Mouse (Mus musculus) granulocyte monocyte progenitor cell, adult 5-6 weeks (primary cell): ENCODE results near the gene Dlg4. TPM values are rescaled to one million over a fixed set of nuclear protein-coding genes. Genes with fewer than 3 reads are reported as not detected.

Source experiments
- ATAC-seq: replicated peaks from 2 replicates; pipeline ENCODE4 v1.8.0; 2016; ENCODE audit warnings: mild to moderate bottlenecking, moderate TSS enrichment, inconsistent platforms; ENCODE audit not compliant: poor library complexity, severe bottlenecking
- total RNA-seq, 2 experiments: library from RNA; stranded (forward) in 1 of 2; stranded (reverse) in 1 of 2; fragments of 200-712, 200-1000 nt in 1 of 2; fragments of >200 nt in 1 of 2; fragmentation: Nextera tagmentation in 1 of 2; gene quantifications; 2 replicates each; pipeline ENCODE4 v1.2.3; 2014 to 2017

Dlg4 gene
- total RNA-seq, 2 experiments from 2014 or later, result 3.5 to 11.4 TPM

DNA sequence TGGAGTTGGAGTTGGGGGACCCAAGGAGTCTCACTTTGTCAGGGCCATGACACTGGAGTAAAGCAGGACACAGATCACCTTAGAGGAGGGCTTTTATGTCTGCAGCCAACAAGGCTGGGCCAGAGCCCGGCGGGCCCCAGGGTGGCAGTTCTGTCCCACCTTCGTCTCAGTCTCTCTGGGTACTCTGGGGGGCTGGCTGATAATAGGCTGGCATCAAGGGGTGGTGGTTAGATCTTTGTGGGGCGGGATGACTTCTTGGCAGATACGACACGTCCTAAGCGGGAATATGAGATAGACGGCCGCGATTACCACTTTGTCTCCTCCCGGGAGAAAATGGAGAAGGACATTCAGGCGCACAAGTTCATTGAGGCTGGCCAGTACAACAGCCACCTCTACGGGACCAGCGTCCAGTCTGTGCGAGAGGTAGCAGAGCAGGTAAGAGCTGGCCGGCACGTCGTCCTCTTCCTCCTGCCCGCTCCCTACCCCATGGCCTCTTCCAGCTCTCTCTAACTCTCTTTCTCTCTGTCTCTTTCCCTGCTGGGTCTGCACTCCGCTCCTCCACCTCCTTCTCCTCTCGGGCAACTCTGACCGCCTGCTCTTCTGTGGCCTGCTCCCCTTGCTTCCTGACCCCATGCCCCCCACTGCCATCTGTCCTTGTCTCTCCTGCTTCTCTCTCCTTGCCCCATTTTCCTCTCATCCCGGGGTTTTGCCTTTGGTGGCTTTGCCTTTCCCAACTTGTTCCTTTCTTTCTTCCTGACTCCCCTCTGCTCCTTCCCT lies 25.8 kb downstream of the Dlg4 start:
- ATAC-seq, result no peak

DNA sequence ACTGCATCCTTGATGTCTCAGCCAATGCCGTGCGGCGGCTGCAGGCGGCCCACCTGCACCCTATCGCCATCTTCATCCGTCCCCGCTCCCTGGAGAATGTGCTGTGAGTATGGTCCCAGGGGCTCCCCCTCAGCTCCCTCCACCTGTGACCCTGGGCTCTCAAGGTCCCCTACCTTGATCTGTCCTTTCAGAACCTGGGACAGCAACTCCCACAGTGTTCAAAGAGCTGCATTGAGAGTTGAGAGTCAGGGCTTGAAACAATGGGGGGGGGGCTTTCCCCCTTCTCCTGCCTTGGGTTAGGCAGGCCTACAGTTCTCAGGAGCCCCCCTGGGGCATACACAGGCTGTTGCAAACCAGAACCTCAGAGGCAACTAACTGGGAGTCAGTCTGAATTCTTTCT lies 26.9 kb downstream of the Dlg4 start:
- ATAC-seq, result no peak

DNA sequence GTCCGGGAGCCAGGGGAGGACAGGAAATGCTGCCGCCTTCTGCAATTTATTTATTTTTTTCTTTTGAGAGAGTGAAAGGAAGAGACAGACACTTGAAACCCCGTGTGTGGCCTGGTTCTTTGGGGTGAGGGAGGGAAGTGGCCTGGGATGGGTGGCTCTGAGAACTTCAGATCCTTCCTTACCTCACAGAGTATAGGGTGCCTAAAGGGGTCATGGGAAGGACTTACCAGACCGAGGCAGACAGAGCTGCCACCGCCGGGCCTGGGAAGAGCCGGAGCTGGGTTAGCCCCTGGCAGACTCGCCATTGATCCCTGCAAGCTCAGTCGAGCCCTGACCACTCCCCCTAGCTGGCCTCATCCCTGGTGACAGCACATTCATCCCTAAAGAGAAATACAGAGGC lies 28.7 kb downstream of the Dlg4 start:
- no peak for ATAC-seq

DNA sequence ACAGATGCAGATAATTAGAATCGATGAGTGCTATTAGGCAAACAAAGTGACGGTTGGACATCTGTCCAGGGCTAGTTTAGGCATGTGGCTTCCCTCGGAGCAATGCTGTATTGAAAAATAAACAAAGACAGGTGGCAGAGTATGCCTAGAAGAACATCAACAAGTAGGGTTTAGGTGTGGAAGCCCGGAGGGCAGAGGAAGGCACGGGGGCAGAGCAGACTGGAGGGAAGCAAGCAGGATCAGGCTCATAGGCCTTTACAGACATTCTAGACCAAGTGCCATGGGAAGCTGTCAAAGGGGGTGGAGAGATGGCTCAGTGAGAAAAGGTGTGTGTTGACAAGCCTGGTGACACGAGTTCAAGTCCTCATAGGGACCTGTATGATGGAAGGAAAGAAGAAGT lies 32.6 kb downstream of the Dlg4 start:
- ATAC-seq, result no peak

DNA sequence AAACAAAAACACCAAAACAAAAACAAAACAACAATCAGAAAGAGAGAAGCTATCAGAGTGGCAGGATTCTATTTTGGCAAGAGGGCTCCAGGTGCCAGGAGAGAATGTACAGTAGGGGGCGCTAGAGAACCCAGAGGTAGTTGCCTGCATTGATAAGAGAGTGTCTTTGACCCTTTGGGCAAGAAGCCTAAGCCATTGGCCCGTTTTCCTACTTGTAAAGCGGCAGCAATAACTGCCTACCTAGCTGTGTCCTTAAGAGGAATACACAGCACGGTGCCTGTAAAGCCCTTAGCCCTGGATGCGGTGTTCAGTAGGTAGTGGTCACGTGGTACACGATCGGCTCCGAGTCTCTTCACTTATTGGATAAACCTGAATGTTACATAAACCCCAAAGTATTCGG lies 33.1 kb downstream of the Dlg4 start:
- ATAC-seq, result no peak

DNA sequence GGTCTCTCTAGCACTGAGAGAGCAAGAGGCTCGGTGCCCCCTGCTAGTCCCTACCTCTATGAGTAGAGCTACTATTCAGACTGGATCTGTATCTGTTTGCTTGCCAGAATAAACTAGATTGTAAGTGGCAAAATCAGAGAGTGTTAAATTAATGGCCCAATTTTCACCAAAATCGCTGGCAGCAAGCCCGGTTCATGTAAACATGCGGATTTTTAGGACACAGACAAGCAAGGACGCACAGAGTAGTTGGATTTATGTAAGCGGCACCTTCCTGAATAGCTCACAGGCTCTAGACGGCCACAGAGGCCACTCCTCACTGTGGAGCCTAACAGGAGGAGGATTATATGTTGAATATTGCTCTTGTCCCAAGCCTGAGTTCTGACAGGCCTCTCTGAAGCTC lies 36.4 kb downstream of the Dlg4 start:
- ATAC-seq, result no peak

DNA sequence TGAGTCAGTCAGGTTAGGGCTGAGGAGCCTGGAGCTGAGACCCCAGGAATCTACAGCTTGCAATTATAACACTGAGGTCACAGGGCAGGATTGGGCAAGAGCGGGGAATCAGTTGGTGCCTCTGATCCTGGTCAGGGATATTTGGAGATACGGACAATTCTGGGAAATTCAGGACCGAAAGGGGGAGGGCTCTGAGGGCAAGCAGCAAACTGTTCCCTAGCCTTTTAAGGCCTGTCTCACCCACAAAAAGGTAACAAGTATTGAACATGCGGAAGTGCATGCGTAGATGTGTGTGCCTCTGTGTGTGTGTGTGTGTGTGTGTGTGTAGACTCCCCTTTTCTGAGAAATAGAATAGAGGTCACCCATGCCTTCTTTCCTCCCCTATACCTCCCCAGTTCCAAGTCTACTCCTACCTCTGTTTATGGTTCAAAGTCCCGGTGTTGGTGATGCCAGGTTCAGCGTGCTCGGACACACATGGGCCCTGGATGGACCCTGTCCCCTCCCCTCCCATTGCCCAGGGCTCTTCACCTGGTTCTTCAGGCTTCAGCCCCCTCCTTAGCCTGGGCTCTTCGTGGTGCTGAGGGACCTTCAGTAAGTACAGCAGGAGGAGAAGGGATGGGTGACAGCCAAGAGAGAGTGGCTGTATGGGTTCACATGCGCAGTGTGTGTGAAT lies 37.3 kb downstream of the Dlg4 start, which contains the start of gene Asgr1:
Gene Asgr1 (plus strand): TSS at position 188 of the 673 bp plus-strand sequence.
- ATAC-seq, result no peak

DNA sequence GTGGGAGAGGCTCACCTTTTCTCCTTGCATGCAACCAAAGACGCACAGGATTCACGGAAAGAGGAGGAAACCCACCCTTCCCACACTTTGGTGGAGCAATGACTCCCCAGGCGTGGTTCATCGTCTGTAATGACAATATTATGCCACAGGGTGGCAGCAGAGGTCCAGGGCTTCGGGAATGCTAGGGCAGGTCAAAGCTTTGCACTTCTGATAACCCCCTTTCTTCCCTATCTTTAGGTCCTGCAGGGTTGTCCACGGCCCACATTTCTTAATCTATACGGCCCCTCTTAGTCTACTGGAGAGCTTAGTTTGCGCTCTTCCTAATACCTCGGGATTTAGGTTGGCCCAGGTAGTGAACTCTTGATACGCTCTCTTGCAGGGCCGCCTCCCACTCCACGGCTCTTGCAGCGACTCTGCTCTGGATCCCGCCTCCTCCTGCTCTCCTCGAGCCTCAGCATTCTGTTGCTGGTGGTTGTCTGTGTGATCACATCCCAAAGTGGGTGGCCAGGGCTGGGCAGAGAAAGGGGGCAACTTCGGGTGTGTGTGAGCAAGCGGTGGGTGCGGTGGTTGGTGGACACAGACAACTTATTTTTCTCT lies 39.0 kb downstream of the Dlg4 start:
- peak; percentile 87 for ATAC-seq

DNA sequence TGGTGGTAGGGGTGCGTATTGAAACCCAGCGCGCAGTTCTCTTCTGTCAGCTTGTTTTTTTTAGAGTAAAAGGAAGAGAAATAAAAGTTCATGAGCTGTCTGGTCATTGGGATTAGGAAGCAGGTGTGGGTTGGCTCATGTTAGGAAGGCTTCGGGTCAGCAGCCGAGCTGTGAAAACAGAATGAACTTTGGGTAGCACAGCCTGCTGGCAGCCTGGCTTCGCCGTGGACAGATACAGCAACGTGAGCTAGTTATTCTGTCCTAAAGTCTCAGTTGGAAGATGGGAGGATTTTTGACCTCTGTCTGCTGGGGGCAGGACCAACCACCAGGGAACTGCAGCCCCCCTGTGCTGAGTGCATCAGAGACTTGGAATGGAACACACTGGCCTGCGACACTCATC lies 41.1 kb downstream of the Dlg4 start:
- ATAC-seq, result no peak

DNA sequence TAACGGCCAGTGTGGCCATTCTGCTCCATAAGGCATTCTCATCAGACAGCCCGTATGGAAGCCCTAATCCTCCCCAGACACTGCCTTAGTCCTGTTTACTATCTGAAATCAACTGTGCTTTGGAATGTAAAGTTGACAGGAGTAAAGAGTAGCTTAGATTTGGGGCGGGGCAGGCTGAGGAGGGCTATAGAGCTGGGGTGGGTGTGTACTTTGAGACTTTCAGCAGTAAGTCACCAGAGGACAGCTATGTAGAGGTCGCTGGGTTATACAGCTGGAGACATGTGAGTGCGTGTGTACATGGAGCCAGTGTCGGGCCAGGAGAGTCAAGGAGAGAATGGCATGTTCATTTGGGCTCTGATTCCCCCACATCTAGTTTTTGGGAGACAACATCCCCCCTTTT lies 43.2 kb downstream of the Dlg4 start:
- ATAC-seq, result no peak

DNA sequence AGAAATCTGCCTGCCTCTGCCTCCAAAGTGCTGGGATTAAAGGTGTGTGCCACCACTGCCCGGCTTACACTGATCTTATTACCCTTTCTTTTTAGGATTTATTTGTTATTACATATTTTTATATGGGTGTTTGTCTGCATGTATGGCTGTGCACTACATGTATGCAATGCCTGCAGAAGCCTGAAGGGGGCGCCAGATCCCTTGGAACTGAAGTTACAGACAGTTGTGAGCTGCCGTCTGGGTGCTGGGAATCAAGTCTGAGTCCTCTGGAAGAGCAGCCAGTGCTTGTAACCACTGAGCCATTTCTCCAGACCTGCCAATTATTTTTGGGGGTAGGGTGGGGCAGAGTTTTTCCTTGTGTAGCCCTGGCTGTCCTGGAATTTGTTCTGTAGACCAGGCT lies 46.3 kb downstream of the Dlg4 start:
- no peak for ATAC-seq

DNA sequence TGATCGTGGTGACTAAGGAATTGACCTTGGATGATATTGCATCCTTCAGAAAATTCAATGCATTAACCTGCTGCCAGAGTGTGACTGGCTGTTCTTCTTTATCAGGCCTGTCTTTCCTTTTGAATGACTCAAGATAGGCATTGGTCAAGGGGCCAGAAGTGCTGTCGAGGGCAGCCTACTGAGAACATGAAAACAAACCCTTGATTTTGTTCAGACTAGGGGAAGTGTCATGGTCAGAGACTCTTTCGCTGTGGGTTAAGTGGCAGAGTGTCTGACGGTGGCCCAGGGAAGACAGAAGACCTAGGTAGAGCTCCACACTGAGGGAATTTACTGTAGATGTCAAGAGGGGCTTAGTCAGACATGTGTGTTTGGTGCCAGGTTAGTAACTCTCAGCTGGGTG lies 50.0 kb downstream of the Dlg4 start:
- ATAC-seq, result no peak

DNA sequence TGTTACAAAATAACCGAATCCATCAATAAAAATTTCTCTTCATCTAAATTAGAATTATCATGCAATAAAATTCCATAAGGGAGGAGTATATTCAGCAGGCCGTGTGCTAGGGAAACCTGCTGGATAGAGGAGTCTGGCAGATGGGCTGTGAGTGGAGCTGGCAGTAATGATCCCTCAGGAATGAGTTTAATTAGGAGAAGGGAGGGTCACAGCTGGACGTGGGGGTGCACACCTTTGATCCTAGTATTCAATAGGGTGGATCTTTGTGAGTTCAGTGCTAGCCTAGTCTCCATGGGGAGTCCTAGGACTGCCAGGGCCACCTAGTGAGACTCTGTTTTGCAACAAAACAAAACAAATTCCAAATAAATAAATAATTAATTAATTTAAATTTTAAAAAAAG lies 51.5 kb downstream of the Dlg4 start:
- no peak for ATAC-seq

DNA sequence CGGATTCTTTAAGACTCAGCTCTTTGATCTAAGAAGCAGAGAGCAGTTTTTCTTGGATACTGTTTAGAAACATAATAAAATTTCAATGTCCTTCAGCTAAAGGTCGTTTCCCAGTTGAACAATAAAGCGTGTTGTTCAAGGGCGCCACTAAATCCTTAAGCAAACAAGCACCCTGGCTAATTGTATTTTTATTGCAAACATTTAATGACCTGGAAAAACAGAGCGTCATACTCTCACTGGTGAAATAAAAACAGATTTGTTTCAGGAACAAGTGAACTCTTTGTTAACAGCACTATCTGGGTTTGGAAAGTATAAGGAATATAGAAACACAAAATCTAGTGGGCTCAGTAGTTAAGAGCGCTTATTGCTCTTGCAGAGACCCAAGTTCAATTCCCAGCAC lies 53.3 kb downstream of the Dlg4 start:
- no peak for ATAC-seq

DNA sequence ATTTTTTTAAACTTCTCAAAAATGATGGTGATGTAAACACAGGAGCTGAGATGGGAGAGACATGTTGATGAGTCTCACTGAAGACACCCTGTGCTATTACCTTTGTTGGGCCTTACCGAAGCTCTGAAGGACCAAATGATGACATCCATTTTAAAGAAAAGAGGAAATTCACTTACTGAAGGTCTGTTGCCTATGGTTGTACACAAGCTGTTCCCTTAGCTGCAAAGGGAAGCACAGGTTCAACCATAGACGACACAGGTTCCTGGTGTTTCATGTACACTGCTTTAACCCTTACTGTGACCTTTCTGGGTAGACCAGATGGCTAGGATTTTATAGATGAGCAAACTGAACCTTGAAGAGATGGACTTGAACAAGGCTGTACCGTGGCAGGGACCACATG lies 53.9 kb downstream of the Dlg4 start:
- peak; percentile 52 for ATAC-seq

DNA sequence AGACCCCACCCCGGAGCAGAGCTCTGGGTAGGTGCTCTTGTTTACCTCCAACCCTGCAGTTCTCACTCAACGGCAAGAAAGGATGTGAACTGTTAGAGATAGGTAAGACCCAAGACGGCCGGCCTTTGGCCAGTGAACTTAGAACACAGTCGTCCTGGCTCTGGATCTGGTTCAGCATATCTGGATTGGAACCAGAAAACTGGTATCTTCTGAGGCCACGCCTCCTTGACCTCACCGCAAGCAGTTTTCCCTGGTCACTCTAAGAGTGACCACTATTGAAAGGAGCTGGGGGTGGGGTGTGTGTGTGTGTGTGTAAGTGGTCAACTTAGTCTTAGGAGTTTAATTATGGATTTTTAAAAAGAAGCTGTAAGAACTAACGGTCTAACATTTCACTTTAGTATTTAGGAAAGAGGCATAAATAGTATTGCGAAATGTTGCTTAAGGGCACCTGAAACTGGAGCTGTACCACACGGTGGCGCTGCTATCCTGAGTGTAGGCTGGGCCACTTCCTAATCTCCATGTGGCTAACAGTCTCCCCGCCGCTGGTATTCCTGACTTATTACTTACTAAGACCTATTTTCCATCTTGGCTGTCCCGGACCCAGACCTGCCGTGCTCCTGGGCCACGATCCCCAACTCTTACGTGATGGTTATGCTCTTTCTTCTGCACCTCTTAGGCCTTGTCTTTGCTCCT lies 57.8 kb downstream of the Dlg4 start:
- peak; percentile 64 for ATAC-seq

DNA sequence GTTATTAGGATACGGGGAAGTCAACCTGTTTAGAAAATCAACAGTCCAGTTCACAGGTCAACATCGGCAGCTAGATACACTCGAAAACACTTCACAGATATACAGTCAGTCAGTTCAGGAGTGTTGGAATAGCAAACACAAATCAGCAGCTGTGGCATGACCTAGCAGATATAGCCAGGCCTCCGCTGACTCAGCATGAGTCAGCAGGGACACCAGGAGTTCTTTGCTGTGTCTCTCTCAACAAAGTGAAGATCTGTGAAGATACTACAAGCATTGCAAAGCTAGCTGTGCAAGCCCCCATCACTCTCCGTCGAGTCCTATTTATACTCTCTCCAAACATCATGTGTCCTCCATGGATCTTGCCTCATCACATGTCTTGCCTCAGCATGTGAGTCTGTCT lies 58.8 kb downstream of the Dlg4 start:
- ATAC-seq, result no peak

DNA sequence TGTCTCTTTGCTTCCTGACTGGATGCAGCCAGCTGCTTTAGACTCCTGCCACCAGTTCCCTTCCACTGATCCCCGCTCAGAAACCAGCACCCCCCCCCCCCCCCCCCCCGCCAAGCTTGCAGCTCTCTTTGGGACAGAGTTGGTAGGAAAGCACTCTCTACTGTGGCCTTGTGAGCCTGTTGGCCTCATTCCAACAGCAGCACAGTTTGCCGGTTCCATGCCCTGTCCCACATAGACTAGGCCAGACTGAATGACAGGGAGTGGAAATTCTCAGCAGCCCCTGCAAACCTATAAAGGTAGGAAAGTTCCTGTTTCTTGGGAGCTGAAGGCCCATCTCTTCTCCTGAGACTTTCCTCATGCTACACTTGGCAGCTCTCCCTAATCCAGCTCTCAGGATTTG lies 60.7 kb downstream of the Dlg4 start:
- ATAC-seq, result no peak

DNA sequence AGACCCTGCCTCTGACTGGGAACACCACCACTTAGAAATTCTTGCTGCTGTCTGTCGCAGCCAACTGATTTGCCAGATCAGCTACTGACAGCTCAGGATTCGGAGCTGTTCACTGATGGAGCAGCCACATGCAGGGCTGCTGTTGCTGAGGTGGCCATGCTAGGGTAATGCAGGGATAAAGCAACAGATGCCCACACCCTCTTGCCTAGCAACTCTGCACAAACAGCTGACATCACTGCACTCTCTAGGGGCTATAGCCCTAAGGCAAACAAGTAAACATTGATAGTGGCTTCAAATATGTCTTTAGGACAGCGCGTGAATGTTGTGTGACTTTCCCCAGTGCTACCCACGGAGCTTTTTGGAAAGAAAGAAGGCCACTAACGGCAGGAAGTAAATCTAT lies 62.4 kb downstream of the Dlg4 start:
- ATAC-seq, result no peak

DNA sequence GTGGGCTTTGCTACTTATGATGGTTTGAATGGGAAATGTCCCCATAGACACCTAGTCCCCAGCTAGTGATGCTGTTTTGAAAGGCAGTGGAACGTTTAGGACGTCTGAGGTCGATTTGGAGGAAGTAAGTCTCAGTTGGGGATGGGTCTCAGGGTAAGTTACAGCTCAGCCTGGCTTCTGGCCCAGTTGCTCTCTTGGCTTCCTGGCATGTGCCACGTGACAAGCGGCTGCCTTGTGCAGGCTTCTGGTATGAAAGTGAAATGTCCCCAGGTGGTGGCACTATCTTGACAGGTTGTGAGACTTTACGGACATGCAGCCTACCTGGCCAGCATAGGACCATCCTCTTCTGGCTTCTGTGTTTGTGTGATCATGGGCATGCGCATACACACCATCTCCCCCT lies 63.2 kb downstream of the Dlg4 start:
- ATAC-seq, result peak; percentile 70
